Mouse (Mus musculus) hindbrain, postnatal 0 days (tissue): ENCODE results near the gene C2cd2l. TPM values are rescaled to one million over a fixed set of nuclear protein-coding genes. Genes with fewer than 3 reads are reported as not detected.
"Not testable (repeated sequence)": the region's sequence is repeated elsewhere in the genome, so short reads cannot be mapped to it uniquely, and the experiment has no call there.

ENCODE experiments used
- ATAC-seq: fragments of 200-750 bp; cut with Nextera tagmentation; 2 replicates; pipeline ENCODE4 v1.8.0; 2017; ENCODE audit warnings: mild to moderate bottlenecking, moderate TSS enrichment, moderate library complexity
- DNase-seq: peaks from one replicate; pipeline ENCODE4 v3.0.0-alpha.2; 2015; ENCODE audit warnings: low spot score
- H3K27ac ChIP-seq: fragments of 300-500 bp; sonication (generic); 2 replicates; pipeline ENCODE4 v1.5.1; 2014; ENCODE audit warnings: mild to moderate bottlenecking
- H3K27me3 ChIP-seq: fragments of 300-500 bp; sonication (generic); 2 replicates; pipeline ENCODE4 v1.6.1; 2014; ENCODE audit warnings: low read length, mixed read lengths; ENCODE audit not compliant: insufficient read depth
- H3K36me3 ChIP-seq: fragments of 300-500 bp; sonication (generic); 2 replicates; pipeline ENCODE4 v1.6.1; 2014; ENCODE audit warnings: low read length, mixed read lengths; ENCODE audit not compliant: insufficient read depth
- H3K4me1 ChIP-seq: fragments of 300-500 bp; sonication (generic); 2 replicates; pipeline ENCODE4 v1.6.1; 2014; ENCODE audit warnings: antibody characterized with exemption, low read length, mixed read lengths; ENCODE audit not compliant: insufficient read depth
- H3K4me2 ChIP-seq: fragments of 300-500 bp; sonication (generic); 2 replicates; pipeline ENCODE4 v1.6.1; 2014; ENCODE audit warnings: low read depth, mild to moderate bottlenecking, low read length, moderate library complexity, mixed read lengths
- H3K4me3 ChIP-seq: fragments of 300-500 bp; sonication (generic); 2 replicates; pipeline ENCODE4 v1.5.1; 2014; ENCODE audit warnings: low read length
- H3K9ac ChIP-seq: fragments of 300-500 bp; sonication (generic); replicated peaks from 2 replicates; pipeline ENCODE4 v1.6.1; 2014; ENCODE audit warnings: mild to moderate bottlenecking, low read length, moderate library complexity, mixed read lengths
- H3K9me3 ChIP-seq: fragments of 300-500 bp; sonication (generic); 2 replicates; pipeline ENCODE4 v1.6.1; 2016; ENCODE audit warnings: low read length, mixed read lengths
- CTCF ChIP-seq: IDR thresholded peaks from 2 replicates; pipeline ENCODE4 v1.5.1; 2016; ENCODE audit warnings: antibody characterized with exemption, control low read depth, low read depth
- WGBS: fragments of 180-500 bp; shearing (Covaris S2); extraction: QIAGEN DNeasy Blood & Tissue Kit; methylation state at CpG from one replicate; pipeline ENCODE4 v1.1.7; 2014; 5-methylcytosine and 5-hydroxymethylcytosine counted together
- polyA plus RNA-seq: library from polyadenylated mRNA; unstranded; fragments of >200 nt; fragmentation: Nextera tagmentation; extraction: Ambion mirVana; gene quantifications from 2 replicates; pipeline ENCODE4 v1.2.1, GENCODE M21; 2015
- total RNA-seq: library from RNA; depleted of rRNA; stranded (reverse); fragments of >200 nt; gene quantifications from 2 replicates; pipeline ENCODE4 v1.2.3, GENCODE M21; 2014

The C2cd2l gene
- total and polyA plus RNA-seq, 2 experiments from 2014 or later = 22.8 to 55.6 TPM

- 82% methylated on average over 2 of the region's 2 CpGs for WGBS
- H3K36me3 ChIP-seq = peaks cover 9% of the 10 kb centered on the region
- H3K9ac ChIP-seq = no peak overlapping the region
- no peak overlapping the region for H3K27ac ChIP-seq
- TF ChIP-seq CTCF = no peak
- H3K4me2 ChIP-seq = no peak overlapping the region
- H3K27me3 ChIP-seq = no peaks in the 10 kb centered on the region
- H3K4me3 ChIP-seq = no peak overlapping the region
- no peak for ATAC-seq
- H3K4me1 ChIP-seq = 0 out of 2 replicates have a peak, but pooled peaks cover 5% of the 10 kb centered on the region
- DNase-seq = no peak
- H3K9me3 ChIP-seq = no peaks in the 10 kb centered on the region
These were observed 12.8 kb downstream of the C2cd2l start for GRCm38 (mm10) chr9:44307248-44307647.

- Histone ChIP-seq H3K9ac (no peak overlapping the region), H3K36me3 (peaks cover 13% of the 10 kb centered on the region), H3K27me3 (no peaks in the 10 kb centered on the region), H3K27ac (no peak overlapping the region), H3K4me3 (no peak overlapping the region), H3K9me3 (no peaks in the 10 kb centered on the region), H3K4me1 (0 out of 2 replicates have a peak, but pooled peaks cover 5% of the 10 kb centered on the region), H3K4me2 (no peak overlapping the region)
- no peak for TF ChIP-seq CTCF
- no peak for DNase-seq
- WGBS = 86% methylated on average over 6 of the region's 6 CpGs
- ATAC-seq = no peak
These were observed 13.6 kb downstream of the C2cd2l start for GRCm38 (mm10) chr9:44306532-44306931.

- H3K36me3 ChIP-seq = peaks cover 18% of the 10 kb centered on the region
- DNase-seq (peak; percentile 100), ATAC-seq (peak; percentile 99)
- 1% methylated on average over 54 of the region's 54 CpGs for WGBS
- peak within 1 kb of the TSS; percentile 88 for H3K9ac ChIP-seq
- H3K4me2 ChIP-seq = peak within 1 kb of the TSS; percentile 72
- peak within 1 kb of the TSS; percentile 64 for H3K4me3 ChIP-seq
- no peaks in the 10 kb centered on the region for H3K27me3 ChIP-seq
- TF ChIP-seq CTCF = no peak
- H3K9me3 ChIP-seq = no peaks in the 10 kb centered on the region
- peak within 1 kb of the TSS; percentile 73 for H3K27ac ChIP-seq
- H3K4me1 ChIP-seq = 0 out of 2 replicates have a peak, but pooled peaks cover 5% of the 10 kb centered on the region
These were observed 14.5 kb downstream of the C2cd2l start, which contains the start of gene Hinfp for GRCm38 (mm10) chr9:44305466-44306079. TSS of gene Hinfp (minus strand) at chr9:44305671.

- not testable (repeated sequence) for H3K4me1 ChIP-seq, H3K4me2 ChIP-seq, H3K27me3 ChIP-seq, ATAC-seq, DNase-seq, H3K9ac ChIP-seq, H3K4me3 ChIP-seq, H3K9me3 ChIP-seq, H3K27ac ChIP-seq
- H3K36me3 ChIP-seq = peaks cover 62% of the 10 kb centered on the region
- 95% methylated on average over 3 of the region's 3 CpGs for WGBS
These were observed 20.1 kb downstream of the C2cd2l start for GRCm38 (mm10) chr9:44300001-44300400.

- no peak for ATAC-seq
- TF ChIP-seq CTCF = peak; percentile 75
- no peak overlapping the region for H3K4me3 ChIP-seq
- DNase-seq = peak; percentile 64
- H3K27ac ChIP-seq = no peak overlapping the region
- no peak overlapping the region for H3K9ac ChIP-seq
- no peaks in the 10 kb centered on the region for H3K27me3 ChIP-seq
- H3K9me3 ChIP-seq = no peaks in the 10 kb centered on the region
- 0 out of 2 replicates have a peak, but pooled peaks cover 9% of the 10 kb centered on the region for H3K4me1 ChIP-seq
- H3K36me3 ChIP-seq = peaks cover 39% of the 10 kb centered on the region
- 71% methylated on average over 3 of the region's 3 CpGs for WGBS
- H3K4me2 ChIP-seq = no peak overlapping the region
These were observed 27.6 kb downstream of the C2cd2l start for GRCm38 (mm10) chr9:44292490-44292889.

- WGBS = 3% methylated on average over 11 of the region's 11 CpGs
- Histone ChIP-seq H3K36me3 (peaks cover 12% of the 10 kb centered on the region), H3K4me2 (peak overlapping the region; percentile 91), H3K27me3 (no peaks in the 10 kb centered on the region), H3K27ac (peak overlapping the region; percentile 85; the same call in 1 of the 2 replicates), H3K9ac (peak overlapping the region; percentile 93), H3K4me3 (peak overlapping the region; percentile 89), H3K9me3 (no peaks in the 10 kb centered on the region), H3K4me1 (peaks cover 18% of the 10 kb centered on the region; the same call in 1 of the 2 replicates)
- DNase-seq = peak; percentile 38
- TF ChIP-seq CTCF = no peak
- ATAC-seq = no peak
These were observed 31.2 kb downstream of the C2cd2l start for GRCm38 (mm10) chr9:44288959-44289291.
